Mouse (Mus musculus) embryo, embryonic 9.5 days (tissue): ENCODE measurements around the gene Gm17349.
A peak's percentile ranks its signal among the peaks of the same experiment; 100 is the strongest.

ENCODE experiments used
- DNase-seq: peaks from one replicate; pipeline ENCODE4 v3.0.0-alpha.2; 2017; ENCODE audit errors: extremely low spot score

Gm17349 gene

GRCm38 (mm10) chr15:99661121-99661830 is 44.0 kb downstream of the Gm17349 start:
- DNase-seq, result no peak

- DNase-seq, result no peak
Measured at GRCm38 (mm10) chr15:99658437-99658836, 46.9 kb downstream of the Gm17349 start.

- DNase-seq, result no peak
Measured at GRCm38 (mm10) chr15:99655956-99656355, 49.3 kb downstream of the Gm17349 start.

GRCm38 (mm10) chr15:99653876-99654275 is 51.4 kb downstream of the Gm17349 start:
- DNase-seq, result no peak

GRCm38 (mm10) chr15:99653291-99653690 is 52.0 kb downstream of the Gm17349 start:
- DNase-seq, result peak; percentile 58
